Mouse (Mus musculus) erythroblast, embryonic 14.5 days (primary cell): ENCODE results near the gene Atf7ip.

Experiments used
- GATA1 ChIP-seq: IDR thresholded peaks from 2 replicates; pipeline ENCODE4 v1.6.1; 2012; ENCODE audit warnings: low read length, inconsistent platforms, mixed read lengths
- TAL1 ChIP-seq: IDR thresholded peaks from 3 replicates; pipeline ENCODE4 v1.6.1; 2012; ENCODE audit warnings: low read length, inconsistent platforms, mixed read lengths

GRCm38 (mm10) chr6:136473472-136474129, 32.4 kb upstream of the Atf7ip start:
- TF ChIP-seq TAL1 (no peak), GATA1 (no peak)
